In the genomic region with DNA sequence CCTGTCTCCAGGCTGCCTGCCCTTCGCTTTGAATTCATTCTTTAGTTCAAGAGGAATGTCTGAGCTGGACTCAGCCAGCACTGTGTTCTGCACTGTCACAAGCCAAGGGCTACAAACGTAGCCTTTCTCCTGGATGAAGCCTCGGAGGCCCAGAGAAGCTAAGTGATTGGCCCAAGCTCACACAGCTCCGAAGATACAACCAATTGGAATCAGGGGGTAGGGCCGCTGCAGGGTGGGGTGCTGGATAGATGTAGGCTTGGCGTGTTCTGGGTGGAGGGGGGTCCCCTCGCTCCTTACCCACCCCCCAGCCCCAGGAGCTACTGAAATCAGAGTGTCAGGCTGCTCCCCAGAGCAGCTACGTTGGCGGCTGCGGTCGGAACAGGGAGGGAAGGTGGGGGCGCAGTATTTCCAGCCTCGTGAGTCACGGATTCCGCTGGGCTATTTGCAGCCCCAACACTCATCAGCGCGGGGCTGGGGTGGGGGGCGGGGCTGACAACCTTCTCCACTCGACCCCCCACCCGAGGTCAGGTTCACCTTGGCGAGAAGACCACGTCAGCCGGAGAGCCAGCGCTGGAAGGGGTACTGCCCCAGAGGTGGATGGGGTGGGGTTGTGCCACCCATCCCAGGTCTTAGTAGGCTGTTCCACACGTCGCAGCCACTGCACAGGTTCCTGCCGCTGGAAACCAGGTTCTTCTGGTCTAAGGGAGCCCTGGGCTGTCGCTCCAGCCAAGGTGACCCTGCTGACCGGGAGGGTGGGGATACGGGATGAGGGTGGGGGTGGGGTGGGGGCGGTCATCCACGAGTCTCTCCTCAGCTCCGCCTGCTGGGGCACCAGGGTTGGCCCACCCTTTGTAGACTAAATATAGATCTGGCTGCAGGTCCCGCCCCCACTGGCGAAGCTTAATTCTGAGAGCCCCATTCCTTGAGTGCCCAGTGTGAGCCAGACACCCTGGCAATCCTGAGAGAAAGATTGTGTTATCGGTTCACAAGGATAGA, we compare ENCODE assay signal across 8 mouse cellular contexts. TPM values are rescaled to one million over a fixed set of nuclear protein-coding genes. Genes with fewer than 3 reads are reported as not detected.
A peak's percentile ranks its signal among the peaks of the same experiment; 100 is the strongest.
DNase-seq lines count a peak whose midpoint lies in the region; ATAC-seq and TF ChIP-seq lines count a peak whose summit lies in the region.

No protein-coding gene starts in this region.

- H3K4me1 ChIP-seq in intestine, postnatal 0 days (replicated peaks; ENCODE audit: control insufficient read depth, insufficient read depth, low read length): peaks cover 13% of the 10 kb centered on the region; the same call in 1 of the 2 replicates
- peaks cover 18% of the 10 kb centered on the region for H3K4me1 ChIP-seq in midbrain, embryonic 10.5 days

- peak overlapping the region; percentile 68 for H3K4me2 ChIP-seq in intestine, postnatal 0 days (replicated peaks; ENCODE audit: low read depth)

- no peak for DNase-seq in cerebellum, postnatal 4 days (ENCODE audit: low spot score in 2 of 2)
- DNase-seq in embryo, embryonic 10 days (ENCODE audit: low spot score): peak; percentile 58
- peak; percentile 80 to 88 for DNase-seq in left cerebral cortex, postnatal 14 days (ENCODE audit: low spot score in 2 of 2)
- DNase-seq in midbrain, embryonic 10.5 days (ENCODE audit: low spot score): peak; percentile 30
- DNase-seq in splenic B cell, adult 2 months (ENCODE audit: low read depth, low spot score): peak; percentile 84

- no peaks in the 10 kb centered on the region for H3K9me3 ChIP-seq in intestine, postnatal 0 days (ENCODE audit: control insufficient read depth)
- H3K9me3 ChIP-seq in midbrain, embryonic 10.5 days (replicated peaks): no peaks in the 10 kb centered on the region

- 0 out of 2 replicates have a peak, but pooled peaks have one; percentile 10 for TF ChIP-seq CTCF in intestine, postnatal 0 days (IDR thresholded peaks at IDR 0.05; ENCODE audit: low read depth)

- 0 out of 2 replicates have a peak overlapping the region, but pooled peaks have one; percentile 2 for H3K9ac ChIP-seq in intestine, postnatal 0 days (ENCODE audit: low read depth, low read length)

- H3K27ac ChIP-seq in intestine, postnatal 0 days (ENCODE audit: low read depth, low read length): no peak overlapping the region; the same call in none of the 2 replicates
- peak overlapping the region; percentile 67 for H3K27ac ChIP-seq in midbrain, embryonic 10.5 days (replicated peaks)

- peak overlapping the region; percentile 31 for H3K4me3 ChIP-seq in intestine, postnatal 0 days (ENCODE audit: low read depth, low read length)
- H3K4me3 ChIP-seq in midbrain, embryonic 10.5 days: peak overlapping the region; percentile 55

- intact Hi-C loops in left cerebral cortex, postnatal 14 days (cut with DNase I): no loop called here

- ATAC-seq in cerebellum, adult (ENCODE audit: insufficient number of reproducible peaks, low FRiP score, low TSS enrichment): peak; percentile 93
- ATAC-seq in granulocyte monocyte progenitor cell, adult 5-6 weeks (replicated peaks; ENCODE audit: poor library complexity, severe bottlenecking): peak; percentile 69
- ATAC-seq in intestine, postnatal 0 days: peak; percentile 16; the same call in 1 of the 2 replicates

- H3K36me3 ChIP-seq in intestine, postnatal 0 days (ENCODE audit: control insufficient read depth, insufficient read depth): no peaks in the 10 kb centered on the region
- no peaks in the 10 kb centered on the region for H3K36me3 ChIP-seq in midbrain, embryonic 10.5 days
- H3K36me3 ChIP-seq in splenic B cell, adult 2 months (ENCODE audit: control insufficient read depth, insufficient read depth, low read length, poor library complexity, severe bottlenecking): no peaks in the 10 kb centered on the region

- WGBS in intestine, postnatal 0 days: 6% methylated on average over 36 of the region's 36 CpGs
- 5% methylated on average over 36 of the region's 36 CpGs for WGBS in midbrain, embryonic 10.5 days

- H3K27me3 ChIP-seq in intestine, postnatal 0 days (replicated peaks; ENCODE audit: control insufficient read depth, insufficient read depth, low read length): no peaks in the 10 kb centered on the region
- H3K27me3 ChIP-seq in midbrain, embryonic 10.5 days (ENCODE audit: low read depth, poor library complexity, severe bottlenecking): peaks cover 73% of the 10 kb centered on the region
- no peaks in the 10 kb centered on the region for H3K27me3 ChIP-seq in splenic B cell, adult 2 months (ENCODE audit: control insufficient read depth, insufficient read depth, low read length, poor library complexity, severe bottlenecking)

RNA-seq across cellular contexts. Expression of gene Hspb7, which starts 5.2 kb away (rescaled TPM):
- not detected in 2 replicates for total RNA-seq in granulocyte monocyte progenitor cell, adult 5-6 weeks (2014; fragmentation: Nextera tagmentation)
- total RNA-seq in granulocyte monocyte progenitor cell, adult 5-6 weeks (2017): not detected in 2 replicates
- polyA plus RNA-seq in intestine, postnatal 0 days (2015; fragmentation: Nextera tagmentation; extraction: Ambion mirVana): 4.7 and 8.0 TPM in 2 replicates
- under 1 TPM; 0.47 to 0.90 TPM for total RNA-seq in left cerebral cortex, postnatal 14 days (2021)
- not detected in 2 replicates for polyA plus RNA-seq in midbrain, embryonic 10.5 days (2016; fragmentation: Nextera tagmentation; extraction: Ambion mirVana)

RNA-seq across cellular contexts. Expression of gene Clcnkb, which starts 10.0 kb away (rescaled TPM):
- not detected in 2 replicates for total RNA-seq in granulocyte monocyte progenitor cell, adult 5-6 weeks (2014; fragmentation: Nextera tagmentation)
- total RNA-seq in granulocyte monocyte progenitor cell, adult 5-6 weeks (2017): not detected in 2 replicates
- polyA plus RNA-seq in intestine, postnatal 0 days (2015; fragmentation: Nextera tagmentation; extraction: Ambion mirVana): not detected in 2 replicates
- total RNA-seq in left cerebral cortex, postnatal 14 days (2021): not detected
- not detected in 2 replicates for polyA plus RNA-seq in midbrain, embryonic 10.5 days (2016; fragmentation: Nextera tagmentation; extraction: Ambion mirVana)

RNA-seq across cellular contexts. Expression of gene Srarp, which starts 10.1 kb away (rescaled TPM):
- total RNA-seq in granulocyte monocyte progenitor cell, adult 5-6 weeks (2014; fragmentation: Nextera tagmentation): not detected in 2 replicates
- total RNA-seq in granulocyte monocyte progenitor cell, adult 5-6 weeks (2017): not detected in 2 replicates
- polyA plus RNA-seq in intestine, postnatal 0 days (2015; fragmentation: Nextera tagmentation; extraction: Ambion mirVana): not detected in 2 replicates
- total RNA-seq in left cerebral cortex, postnatal 14 days (2021): 1 to 10 TPM; 5.1 TPM
- not detected in 2 replicates for polyA plus RNA-seq in midbrain, embryonic 10.5 days (2016; fragmentation: Nextera tagmentation; extraction: Ambion mirVana)

RNA-seq across cellular contexts. Expression of gene Zbtb17, which starts 18.7 kb away (rescaled TPM):
- 10.0 and 18.4 TPM in 2 replicates for total RNA-seq in granulocyte monocyte progenitor cell, adult 5-6 weeks (2014; fragmentation: Nextera tagmentation)
- 19.9 and 28.9 TPM in 2 replicates for total RNA-seq in granulocyte monocyte progenitor cell, adult 5-6 weeks (2017)
- 9.7 and 9.8 TPM in 2 replicates for polyA plus RNA-seq in intestine, postnatal 0 days (2015; fragmentation: Nextera tagmentation; extraction: Ambion mirVana)
- 10 to 100 TPM; 31.1 to 32.6 TPM for total RNA-seq in left cerebral cortex, postnatal 14 days (2021)
- polyA plus RNA-seq in midbrain, embryonic 10.5 days (2016; fragmentation: Nextera tagmentation; extraction: Ambion mirVana): 55.1 and 61.5 TPM in 2 replicates

RNA-seq across cellular contexts. Expression of gene Clcnka, which starts 27.3 kb away (rescaled TPM):
- total RNA-seq in granulocyte monocyte progenitor cell, adult 5-6 weeks (2014; fragmentation: Nextera tagmentation): not detected in 2 replicates
- total RNA-seq in granulocyte monocyte progenitor cell, adult 5-6 weeks (2017): not detected in 2 replicates
- polyA plus RNA-seq in intestine, postnatal 0 days (2015; fragmentation: Nextera tagmentation; extraction: Ambion mirVana): 0.14 TPM in 1 of 2 replicates, not detected in the other
- not detected for total RNA-seq in left cerebral cortex, postnatal 14 days (2021)
- polyA plus RNA-seq in midbrain, embryonic 10.5 days (2016; fragmentation: Nextera tagmentation; extraction: Ambion mirVana): not detected in 2 replicates

Comparison
In these comparisons a context has a peak if more than half of its experiments do, and no peak if none do; other contexts are left out.
1. ATAC-seq: peak in every context shown above with its lines; median percentile 93 in cerebellum, adult; 69 in granulocyte monocyte progenitor cell, adult 5-6 weeks; 16 in intestine, postnatal 0 days.
2. DNase-seq: peak in embryo, embryonic 10 days (single experiment), left cerebral cortex, postnatal 14 days (2 of 2), midbrain, embryonic 10.5 days (single experiment) and splenic B cell, adult 2 months (single experiment); none in cerebellum, postnatal 4 days (0 of 2).
3. RNA of gene Srarp, which starts 10.1 kb away (total RNA-seq): 5.1 TPM in left cerebral cortex, postnatal 14 days; not detected in granulocyte monocyte progenitor cell, adult 5-6 weeks; every median in the first group is over 4 times any median in the second.